Mouse (Mus musculus) heart, embryonic 12.5 days (tissue): ENCODE data around the gene Fetub. TPM values are rescaled to one million over a fixed set of nuclear protein-coding genes. Genes with fewer than 3 reads are reported as not detected.

Source experiments
- ATAC-seq: fragments of 200-750 bp; cut with Nextera tagmentation; 2 replicates; pipeline ENCODE4 v1.8.0; 2017; ENCODE audit warnings: moderate TSS enrichment, moderate library complexity; ENCODE audit not compliant: insufficient number of reproducible peaks, low FRiP score
- H3K27ac ChIP-seq: fragments of 300-500 bp; sonication (generic); 2 replicates; pipeline ENCODE4 v1.5.1; 2016; ENCODE audit warnings: mild to moderate bottlenecking, moderate library complexity; ENCODE audit not compliant: poor library complexity, severe bottlenecking
- H3K27me3 ChIP-seq: fragments of 300-500 bp; sonication (generic); replicated peaks from 2 replicates; pipeline ENCODE4 v1.6.1; 2016; ENCODE audit warnings: mild to moderate bottlenecking, moderate library complexity
- H3K36me3 ChIP-seq: fragments of 300-500 bp; sonication (generic); 2 replicates; pipeline ENCODE4 v1.6.1; 2016; ENCODE audit warnings: mild to moderate bottlenecking, moderate library complexity
- H3K4me1 ChIP-seq: fragments of 300-500 bp; sonication (generic); replicated peaks from 2 replicates; pipeline ENCODE4 v1.6.1; 2016; ENCODE audit warnings: mild to moderate bottlenecking
- H3K4me2 ChIP-seq: fragments of 300-500 bp; sonication (generic); 2 replicates; pipeline ENCODE4 v1.6.1; 2016; ENCODE audit warnings: mild to moderate bottlenecking, moderate library complexity
- H3K4me3 ChIP-seq: fragments of 300-500 bp; sonication (generic); 2 replicates; pipeline ENCODE4 v1.5.1; 2016; ENCODE audit warnings: mild to moderate bottlenecking
- H3K9ac ChIP-seq: fragments of 300-500 bp; sonication (generic); 2 replicates; pipeline ENCODE4 v1.6.1; 2016; ENCODE audit warnings: mild to moderate bottlenecking, moderate library complexity
- H3K9me3 ChIP-seq: fragments of 300-500 bp; sonication (generic); replicated peaks from 2 replicates; pipeline ENCODE4 v1.6.1; 2016; ENCODE audit warnings: mild to moderate bottlenecking, moderate library complexity
- WGBS: fragments of 180-500 bp; shearing (Covaris S2); methylation state at CpG from one replicate; pipeline ENCODE4 v1.1.7; 2016; 5-methylcytosine and 5-hydroxymethylcytosine counted together
- polyA plus RNA-seq: library from polyadenylated mRNA; unstranded; fragments of >200 nt; fragmentation: Nextera tagmentation; extraction: Ambion mirVana; gene quantifications from 2 replicates; pipeline ENCODE4 v1.2.1, GENCODE M21; 2016

The Fetub gene
- polyA plus RNA-seq, 1 experiment from 2014 or later = not detected

- no peaks in the 10 kb centered on the region for H3K36me3 ChIP-seq
- no peak overlapping the region for H3K4me2 ChIP-seq
- H3K27me3 ChIP-seq = no peaks in the 10 kb centered on the region
- H3K4me1 ChIP-seq = no peaks in the 10 kb centered on the region
- no peak overlapping the region for H3K9ac ChIP-seq
- H3K9me3 ChIP-seq = 0 out of 2 replicates have a peak, but pooled peaks cover 3% of the 10 kb centered on the region
- 74% methylated on average over 3 of the region's 3 CpGs for WGBS
- no peak overlapping the region for H3K27ac ChIP-seq
- no peak for ATAC-seq
- no peak overlapping the region for H3K4me3 ChIP-seq
Measured at GRCm38 (mm10) chr16:22911986-22912385, 6.1 kb upstream of the Fetub start.

- Histone ChIP-seq H3K4me3 (no peak overlapping the region), H3K9me3 (0 out of 2 replicates have a peak, but pooled peaks cover 3% of the 10 kb centered on the region), H3K4me2 (no peak overlapping the region), H3K36me3 (no peaks in the 10 kb centered on the region), H3K4me1 (no peaks in the 10 kb centered on the region), H3K9ac (no peak overlapping the region), H3K27me3 (no peaks in the 10 kb centered on the region), H3K27ac (no peak overlapping the region)
- no peak for ATAC-seq
- 56% methylated on average over 6 of the region's 6 CpGs for WGBS
Measured at GRCm38 (mm10) chr16:22912886-22913285, 5.2 kb upstream of the Fetub start.

- 0 out of 2 replicates have a peak, but pooled peaks cover 3% of the 10 kb centered on the region for H3K9me3 ChIP-seq
- no peak overlapping the region for H3K4me2 ChIP-seq
- no peaks in the 10 kb centered on the region for H3K27me3 ChIP-seq
- no peak overlapping the region for H3K27ac ChIP-seq
- no peak overlapping the region for H3K4me3 ChIP-seq
- ATAC-seq = no peak
- no peak overlapping the region for H3K9ac ChIP-seq
- H3K4me1 ChIP-seq = no peaks in the 10 kb centered on the region
- no peaks in the 10 kb centered on the region for H3K36me3 ChIP-seq
Measured at GRCm38 (mm10) chr16:22914276-22914675, 3.9 kb upstream of the Fetub start.

GRCm38 (mm10) chr16:22918664-22919312 is 654 bp downstream of the Fetub start:
- Histone ChIP-seq H3K9me3 (0 out of 2 replicates have a peak, but pooled peaks cover 3% of the 10 kb centered on the region), H3K27me3 (no peaks in the 10 kb centered on the region), H3K9ac (no peak overlapping the region), H3K36me3 (no peaks in the 10 kb centered on the region), H3K27ac (no peak overlapping the region), H3K4me2 (no peak overlapping the region), H3K4me1 (no peaks in the 10 kb centered on the region), H3K4me3 (no peak overlapping the region)
- ATAC-seq = no peak
- 80% methylated on average over 15 of the region's 15 CpGs for WGBS

GRCm38 (mm10) chr16:22919971-22920854 is 2.1 kb downstream of the Fetub start:
- Histone ChIP-seq H3K9ac (no peak overlapping the region), H3K36me3 (no peaks in the 10 kb centered on the region), H3K4me2 (no peak overlapping the region), H3K9me3 (0 out of 2 replicates have a peak, but pooled peaks cover 3% of the 10 kb centered on the region), H3K4me3 (no peak overlapping the region), H3K27ac (no peak overlapping the region), H3K27me3 (no peaks in the 10 kb centered on the region), H3K4me1 (no peaks in the 10 kb centered on the region)
- WGBS = 48% methylated on average over 18 of the region's 18 CpGs
- ATAC-seq = no peak

- Histone ChIP-seq H3K4me1 (no peaks in the 10 kb centered on the region), H3K9ac (no peak overlapping the region), H3K27ac (no peak overlapping the region), H3K4me3 (no peak overlapping the region), H3K36me3 (no peaks in the 10 kb centered on the region), H3K27me3 (no peaks in the 10 kb centered on the region), H3K9me3 (no peaks in the 10 kb centered on the region), H3K4me2 (no peak overlapping the region)
- no peak for ATAC-seq
- 86% methylated on average over 5 of the region's 5 CpGs for WGBS
Measured at GRCm38 (mm10) chr16:22921761-22922160, 3.6 kb downstream of the Fetub start.

- Histone ChIP-seq H3K9ac (no peak overlapping the region), H3K4me2 (no peak overlapping the region), H3K4me3 (no peak overlapping the region), H3K9me3 (no peaks in the 10 kb centered on the region), H3K27ac (no peak overlapping the region), H3K4me1 (no peaks in the 10 kb centered on the region), H3K36me3 (no peaks in the 10 kb centered on the region), H3K27me3 (no peaks in the 10 kb centered on the region)
- ATAC-seq = no peak
- 71% methylated on average over 4 of the region's 4 CpGs for WGBS
Measured at GRCm38 (mm10) chr16:22922433-22922832, 4.3 kb downstream of the Fetub start.

GRCm38 (mm10) chr16:22929575-22929974 is 11.4 kb downstream of the Fetub start:
- H3K36me3 ChIP-seq = no peaks in the 10 kb centered on the region
- no peak overlapping the region for H3K4me2 ChIP-seq
- H3K9ac ChIP-seq = no peak overlapping the region
- no peaks in the 10 kb centered on the region for H3K27me3 ChIP-seq
- 60% methylated on average over 6 of the region's 6 CpGs for WGBS
- no peak overlapping the region for H3K4me3 ChIP-seq
- no peak overlapping the region for H3K27ac ChIP-seq
- no peaks in the 10 kb centered on the region for H3K9me3 ChIP-seq
- no peaks in the 10 kb centered on the region for H3K4me1 ChIP-seq
- no peak for ATAC-seq

GRCm38 (mm10) chr16:22931431-22932200 is 13.5 kb downstream of the Fetub start:
- H3K9ac ChIP-seq = no peak overlapping the region
- no peak overlapping the region for H3K4me3 ChIP-seq
- H3K27ac ChIP-seq = no peak overlapping the region
- H3K4me2 ChIP-seq = no peak overlapping the region
- H3K4me1 ChIP-seq = no peaks in the 10 kb centered on the region
- no peak for ATAC-seq
- no peaks in the 10 kb centered on the region for H3K36me3 ChIP-seq
- H3K27me3 ChIP-seq = no peaks in the 10 kb centered on the region
- 78% methylated on average over 11 of the region's 11 CpGs for WGBS
- H3K9me3 ChIP-seq = no peaks in the 10 kb centered on the region

GRCm38 (mm10) chr16:22937631-22938030 is 19.5 kb downstream of the Fetub start:
- H3K27ac ChIP-seq = no peak overlapping the region
- peaks cover 6% of the 10 kb centered on the region; the same call in 1 of the 2 replicates for H3K9me3 ChIP-seq
- H3K4me2 ChIP-seq = no peak overlapping the region
- no peak for ATAC-seq
- H3K27me3 ChIP-seq = no peaks in the 10 kb centered on the region
- no peak overlapping the region for H3K4me3 ChIP-seq
- no peaks in the 10 kb centered on the region for H3K4me1 ChIP-seq
- no peaks in the 10 kb centered on the region for H3K36me3 ChIP-seq
- H3K9ac ChIP-seq = no peak overlapping the region
- 83% methylated on average over 12 of the region's 12 CpGs for WGBS

GRCm38 (mm10) chr16:22938541-22938940 is 20.4 kb downstream of the Fetub start:
- WGBS = 74% methylated on average over 2 of the region's 2 CpGs
- no peaks in the 10 kb centered on the region for H3K4me1 ChIP-seq
- no peak overlapping the region for H3K4me3 ChIP-seq
- H3K9me3 ChIP-seq = peaks cover 6% of the 10 kb centered on the region; the same call in 1 of the 2 replicates
- ATAC-seq = no peak
- no peak overlapping the region for H3K4me2 ChIP-seq
- no peak overlapping the region for H3K9ac ChIP-seq
- no peak overlapping the region for H3K27ac ChIP-seq
- no peaks in the 10 kb centered on the region for H3K27me3 ChIP-seq
- no peaks in the 10 kb centered on the region for H3K36me3 ChIP-seq
